Mouse (Mus musculus): ENCODE data around the gene Arhgef28. TPM values are rescaled to one million over a fixed set of nuclear protein-coding genes. Genes with fewer than 3 reads are reported as not detected.

The Arhgef28 gene
- polyA plus RNA-seq, 1 experiment: 6.7 TPM

DNA sequence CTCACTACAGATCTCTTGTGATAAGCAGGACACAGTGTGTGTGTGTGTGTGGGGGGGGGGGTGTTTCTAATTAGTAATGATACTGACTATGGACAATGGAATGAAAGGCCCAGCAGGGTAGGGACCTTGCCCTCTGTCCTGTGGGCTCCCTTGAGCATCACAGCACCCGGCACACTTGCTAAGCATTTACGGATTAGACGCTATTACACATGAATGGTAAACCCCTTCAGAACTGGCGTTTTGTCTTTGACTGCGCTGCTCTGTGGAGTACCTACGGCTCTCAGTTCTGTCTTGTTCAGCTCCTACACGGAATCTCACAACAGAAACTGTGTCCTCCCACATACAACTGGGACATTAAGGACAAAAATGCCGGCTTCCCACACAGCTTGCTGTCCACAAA is 151.0 kb downstream of the Arhgef28 start:
- TF ChIP-seq EP300 (IDR thresholded peaks at IDR 0.05; ENCODE audit: insufficient read depth, low read depth, low read length): no peak
- no peak for TF ChIP-seq POLR2A (IDR thresholded peaks at IDR 0.05; ENCODE audit: insufficient read depth, low read length)
- Histone ChIP-seq H3K4me3 (ENCODE audit: low read depth, low read length) (no peak overlapping the region), H3K9ac (ENCODE audit: low read depth, poor library complexity, severe bottlenecking) (no peak overlapping the region), H3K27me3 (ENCODE audit: control insufficient read depth, insufficient read depth, low read length, poor library complexity, severe bottlenecking) (no peaks in the 10 kb centered on the region), H3K4me1 (ENCODE audit: control insufficient read depth, insufficient read depth, low read length) (no peaks in the 10 kb centered on the region), H3K9me3 (replicated peaks; ENCODE audit: control insufficient read depth, insufficient read depth, low read length, poor library complexity, severe bottlenecking) (peaks cover 14% of the 10 kb centered on the region; the same call in 1 of the 2 replicates), H3K27ac (ENCODE audit: insufficient read depth, low read length) (no peak overlapping the region), H3K36me3 (ENCODE audit: control insufficient read depth, insufficient read depth, low read length, poor library complexity, severe bottlenecking) (no peaks in the 10 kb centered on the region)

- H3K4me3 ChIP-seq (ENCODE audit: low read depth, low read length): no peak overlapping the region
- H3K9me3 ChIP-seq (replicated peaks; ENCODE audit: control insufficient read depth, insufficient read depth, low read length, poor library complexity, severe bottlenecking): no peaks in the 10 kb centered on the region
- H3K36me3 ChIP-seq (ENCODE audit: control insufficient read depth, insufficient read depth, low read length, poor library complexity, severe bottlenecking): no peaks in the 10 kb centered on the region
- H3K9ac ChIP-seq (ENCODE audit: low read depth, poor library complexity, severe bottlenecking): no peak overlapping the region
- H3K27me3 ChIP-seq (ENCODE audit: control insufficient read depth, insufficient read depth, low read length, poor library complexity, severe bottlenecking): no peaks in the 10 kb centered on the region
- TF ChIP-seq CTCF (IDR thresholded peaks at IDR 0.05; ENCODE audit: low read depth, low read length): no peak
- TF ChIP-seq EP300 (IDR thresholded peaks at IDR 0.05; ENCODE audit: insufficient read depth, low read depth, low read length): no peak
- no peak for TF ChIP-seq POLR2A (IDR thresholded peaks at IDR 0.05; ENCODE audit: insufficient read depth, low read length)
- H3K4me1 ChIP-seq (ENCODE audit: control insufficient read depth, insufficient read depth, low read length): no peaks in the 10 kb centered on the region
- H3K27ac ChIP-seq (ENCODE audit: insufficient read depth, low read length): no peak overlapping the region
Measured at GRCm38 (mm10) chr13:98040628-98041150, 165.6 kb downstream of the Arhgef28 start.

- H3K27ac ChIP-seq (ENCODE audit: insufficient read depth, low read length): no peak overlapping the region
- no peaks in the 10 kb centered on the region for H3K27me3 ChIP-seq (ENCODE audit: control insufficient read depth, insufficient read depth, low read length, poor library complexity, severe bottlenecking)
- H3K9ac ChIP-seq (ENCODE audit: low read depth, poor library complexity, severe bottlenecking): no peak overlapping the region
- H3K9me3 ChIP-seq (replicated peaks; ENCODE audit: control insufficient read depth, insufficient read depth, low read length, poor library complexity, severe bottlenecking): no peaks in the 10 kb centered on the region
- H3K4me1 ChIP-seq (ENCODE audit: control insufficient read depth, insufficient read depth, low read length): peaks cover 2% of the 10 kb centered on the region
- H3K4me3 ChIP-seq (ENCODE audit: low read depth, low read length): no peak overlapping the region
- no peaks in the 10 kb centered on the region for H3K36me3 ChIP-seq (ENCODE audit: control insufficient read depth, insufficient read depth, low read length, poor library complexity, severe bottlenecking)
- TF ChIP-seq POLR2A (IDR thresholded peaks at IDR 0.05; ENCODE audit: insufficient read depth, low read length) (no peak), CTCF (IDR thresholded peaks at IDR 0.05; ENCODE audit: low read depth, low read length) (no peak), EP300 (IDR thresholded peaks at IDR 0.05; ENCODE audit: insufficient read depth, low read depth, low read length) (no peak)
Measured at GRCm38 (mm10) chr13:98038731-98039130, 167.5 kb downstream of the Arhgef28 start.

DNA sequence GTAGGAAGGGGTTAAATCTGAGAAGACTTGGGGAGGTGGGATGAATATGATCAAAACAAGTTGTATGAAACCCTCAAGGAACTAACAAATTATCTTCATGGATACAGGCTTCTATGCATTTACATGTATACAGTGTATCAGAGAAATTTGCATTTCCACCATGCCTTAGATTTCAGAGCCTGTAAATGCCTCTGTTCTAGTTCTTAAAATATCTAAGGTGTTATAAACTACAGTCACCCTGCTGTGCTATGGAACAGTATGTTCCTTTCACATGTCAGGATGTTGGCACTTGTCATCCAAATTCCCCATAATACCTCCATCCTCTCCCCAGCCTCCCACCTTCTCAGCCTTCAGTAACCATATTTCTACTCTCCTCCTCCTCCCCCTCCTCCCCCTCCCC is 168.5 kb downstream of the Arhgef28 start:
- Histone ChIP-seq H3K4me3 (ENCODE audit: low read depth, low read length) (no peak overlapping the region), H3K36me3 (ENCODE audit: control insufficient read depth, insufficient read depth, low read length, poor library complexity, severe bottlenecking) (no peaks in the 10 kb centered on the region), H3K9ac (ENCODE audit: low read depth, poor library complexity, severe bottlenecking) (no peak overlapping the region), H3K9me3 (replicated peaks; ENCODE audit: control insufficient read depth, insufficient read depth, low read length, poor library complexity, severe bottlenecking) (no peaks in the 10 kb centered on the region), H3K27me3 (ENCODE audit: control insufficient read depth, insufficient read depth, low read length, poor library complexity, severe bottlenecking) (no peaks in the 10 kb centered on the region), H3K27ac (ENCODE audit: insufficient read depth, low read length) (no peak overlapping the region), H3K4me1 (ENCODE audit: control insufficient read depth, insufficient read depth, low read length) (peaks cover 2% of the 10 kb centered on the region)
- no peak for TF ChIP-seq CTCF (IDR thresholded peaks at IDR 0.05; ENCODE audit: low read depth, low read length)
- TF ChIP-seq POLR2A (IDR thresholded peaks at IDR 0.05; ENCODE audit: insufficient read depth, low read length): no peak
- TF ChIP-seq EP300 (IDR thresholded peaks at IDR 0.05; ENCODE audit: insufficient read depth, low read depth, low read length): no peak

- TF ChIP-seq EP300 (IDR thresholded peaks at IDR 0.05; ENCODE audit: insufficient read depth, low read depth, low read length): no peak
- TF ChIP-seq POLR2A (IDR thresholded peaks at IDR 0.05; ENCODE audit: insufficient read depth, low read length): no peak
- no peak for TF ChIP-seq CTCF (IDR thresholded peaks at IDR 0.05; ENCODE audit: low read depth, low read length)
- no peaks in the 10 kb centered on the region for H3K9me3 ChIP-seq (replicated peaks; ENCODE audit: control insufficient read depth, insufficient read depth, low read length, poor library complexity, severe bottlenecking)
- H3K4me3 ChIP-seq (ENCODE audit: low read depth, low read length): peak overlapping the region; percentile 39
- no peaks in the 10 kb centered on the region for H3K27me3 ChIP-seq (ENCODE audit: control insufficient read depth, insufficient read depth, low read length, poor library complexity, severe bottlenecking)
- H3K27ac ChIP-seq (ENCODE audit: insufficient read depth, low read length): no peak overlapping the region
- H3K4me1 ChIP-seq (ENCODE audit: control insufficient read depth, insufficient read depth, low read length): peaks cover 2% of the 10 kb centered on the region
- H3K36me3 ChIP-seq (ENCODE audit: control insufficient read depth, insufficient read depth, low read length, poor library complexity, severe bottlenecking): no peaks in the 10 kb centered on the region
- 0 out of 2 replicates have a peak overlapping the region, but pooled peaks have one; percentile 1 for H3K9ac ChIP-seq (ENCODE audit: low read depth, poor library complexity, severe bottlenecking)
Measured at GRCm38 (mm10) chr13:98031642-98031960, 174.6 kb downstream of the Arhgef28 start.

- 0 out of 2 replicates have a peak overlapping the region, but pooled peaks have one; percentile 1 for H3K9ac ChIP-seq (ENCODE audit: low read depth, poor library complexity, severe bottlenecking)
- H3K9me3 ChIP-seq (replicated peaks; ENCODE audit: control insufficient read depth, insufficient read depth, low read length, poor library complexity, severe bottlenecking): no peaks in the 10 kb centered on the region
- H3K27me3 ChIP-seq (ENCODE audit: control insufficient read depth, insufficient read depth, low read length, poor library complexity, severe bottlenecking): no peaks in the 10 kb centered on the region
- peak overlapping the region; percentile 39 for H3K4me3 ChIP-seq (ENCODE audit: low read depth, low read length)
- no peak overlapping the region for H3K27ac ChIP-seq (ENCODE audit: insufficient read depth, low read length)
- TF ChIP-seq CTCF (IDR thresholded peaks at IDR 0.05; ENCODE audit: low read depth, low read length) (peak; percentile 61), EP300 (IDR thresholded peaks at IDR 0.05; ENCODE audit: insufficient read depth, low read depth, low read length) (no peak), POLR2A (IDR thresholded peaks at IDR 0.05; ENCODE audit: insufficient read depth, low read length) (no peak)
- peaks cover 2% of the 10 kb centered on the region for H3K4me1 ChIP-seq (ENCODE audit: control insufficient read depth, insufficient read depth, low read length)
- H3K36me3 ChIP-seq (ENCODE audit: control insufficient read depth, insufficient read depth, low read length, poor library complexity, severe bottlenecking): no peaks in the 10 kb centered on the region
Measured at GRCm38 (mm10) chr13:98030959-98031641, 175.1 kb downstream of the Arhgef28 start.
